Mouse (Mus musculus) heart, adult 2 months (tissue): Measurements from ENCODE around the gene Vwa3b.

Experiments used
- CTCF ChIP-seq: fragments of 200-600 bp; IDR thresholded peaks from 2 replicates; pipeline ENCODE4 v1.8.1; 2022; ENCODE audit warnings: antibody characterized with exemption, mild to moderate bottlenecking, moderate library complexity
- EP300 ChIP-seq: fragments of 200-500 bp; IDR thresholded peaks from 2 replicates; pipeline ENCODE4 v1.6.1; 2011; ENCODE audit warnings: low read depth, low read length, control low read depth; ENCODE audit not compliant: insufficient read depth
- POLR2A ChIP-seq: fragments of 200-500 bp; IDR thresholded peaks from 2 replicates; pipeline ENCODE4 v1.6.1; 2011; ENCODE audit warnings: mild to moderate bottlenecking, low read depth, low read length, control low read depth; ENCODE audit not compliant: insufficient read depth

GRCm38 (mm10) chr1:37117964-37118363, 91.6 kb downstream of the Vwa3b start:
- TF ChIP-seq CTCF (no peak), EP300 (no peak), POLR2A (no peak)
